Mouse (Mus musculus) liver, embryonic 12.5 days (tissue): Measurements from ENCODE around the gene Ctbp1. TPM values are rescaled to one million over a fixed set of nuclear protein-coding genes. Genes with fewer than 3 reads are reported as not detected.
A peak's percentile ranks its signal among the peaks of the same experiment; 100 is the strongest.

ENCODE experiments used
- ATAC-seq: fragments of 200-750 bp; cut with Nextera tagmentation; 2 replicates; pipeline ENCODE4 v1.8.0; 2017; ENCODE audit warnings: moderate number of reproducible peaks, mild to moderate bottlenecking, moderate library complexity
- H3K27ac ChIP-seq: fragments of 300-500 bp; sonication (generic); 2 replicates; pipeline ENCODE4 v1.5.1; 2016; ENCODE audit warnings: mild to moderate bottlenecking
- H3K27me3 ChIP-seq: fragments of 300-500 bp; sonication (generic); replicated peaks from 2 replicates; pipeline ENCODE4 v1.6.1; 2016; ENCODE audit warnings: mild to moderate bottlenecking, moderate library complexity
- H3K36me3 ChIP-seq: fragments of 300-500 bp; sonication (generic); 2 replicates; pipeline ENCODE4 v1.6.1; 2016; ENCODE audit warnings: mild to moderate bottlenecking, moderate library complexity
- H3K4me1 ChIP-seq: fragments of 300-500 bp; sonication (generic); 2 replicates; pipeline ENCODE4 v1.6.1; 2016
- H3K4me2 ChIP-seq: fragments of 300-500 bp; sonication (generic); 2 replicates; pipeline ENCODE4 v1.6.1; 2016; ENCODE audit warnings: mild to moderate bottlenecking, moderate library complexity
- H3K4me3 ChIP-seq: fragments of 300-500 bp; sonication (generic); 2 replicates; pipeline ENCODE4 v1.5.1; 2016; ENCODE audit warnings: mild to moderate bottlenecking, moderate library complexity
- H3K9ac ChIP-seq: fragments of 300-500 bp; sonication (generic); 2 replicates; pipeline ENCODE4 v1.6.1; 2016; ENCODE audit warnings: mild to moderate bottlenecking, moderate library complexity
- H3K9me3 ChIP-seq: fragments of 300-500 bp; sonication (generic); replicated peaks from 2 replicates; pipeline ENCODE4 v1.6.1; 2016; ENCODE audit warnings: mild to moderate bottlenecking, moderate library complexity
- WGBS: fragments of 180-500 bp; shearing (Covaris S2); methylation state at CpG from one replicate; pipeline ENCODE4 v1.1.7; 2016; ENCODE audit not compliant: insufficient replicate concordance; 5-methylcytosine and 5-hydroxymethylcytosine counted together
- polyA plus RNA-seq: library from polyadenylated mRNA; unstranded; fragments of >200 nt; fragmentation: Nextera tagmentation; extraction: Ambion mirVana; gene quantifications from 2 replicates; pipeline ENCODE4 v1.2.1, GENCODE M21; 2016

Ctbp1 gene
- polyA plus RNA-seq = 279 and 296 TPM in 2 replicates

GRCm38 (mm10) chr5:33274953-33275454 is at the start of gene Ctbp1:
TSS of gene Ctbp1 (minus strand) at chr5:33274994.
- Histone ChIP-seq H3K9ac (peak within 1 kb of the TSS; percentile 91), H3K4me3 (peak within 1 kb of the TSS; percentile 78), H3K36me3 (peaks cover 33% of the 10 kb centered on the region), H3K4me2 (peak within 1 kb of the TSS; percentile 86), H3K27me3 (no peaks in the 10 kb centered on the region), H3K27ac (peak within 1 kb of the TSS; percentile 97), H3K4me1 (peaks cover 63% of the 10 kb centered on the region), H3K9me3 (no peaks in the 10 kb centered on the region)
- under 1% methylated on average over 54 of the region's 57 CpGs for WGBS
- peak; percentile 79 for ATAC-seq

- Histone ChIP-seq H3K9ac (no peak overlapping the region), H3K4me1 (no peaks in the 10 kb centered on the region), H3K4me3 (no peak overlapping the region), H3K9me3 (no peaks in the 10 kb centered on the region), H3K27ac (no peak overlapping the region), H3K27me3 (peaks cover 11% of the 10 kb centered on the region), H3K4me2 (no peak overlapping the region), H3K36me3 (no peaks in the 10 kb centered on the region)
- WGBS = 47% methylated on average over 2 of the region's 2 CpGs
- ATAC-seq = no peak
These were observed 49.7 kb upstream of the Ctbp1 start for GRCm38 (mm10) chr5:33324491-33324890.

GRCm38 (mm10) chr5:33312192-33312591 is 37.4 kb upstream of the Ctbp1 start:
- Histone ChIP-seq H3K9ac (no peak overlapping the region), H3K4me3 (no peak overlapping the region), H3K4me1 (peaks cover 13% of the 10 kb centered on the region; the same call in 1 of the 2 replicates), H3K27ac (no peak overlapping the region), H3K4me2 (no peak overlapping the region), H3K27me3 (no peaks in the 10 kb centered on the region), H3K9me3 (no peaks in the 10 kb centered on the region), H3K36me3 (no peaks in the 10 kb centered on the region)
- no peak for ATAC-seq
- 65% methylated on average over 7 of the region's 7 CpGs for WGBS

GRCm38 (mm10) chr5:33310704-33311462 is 36.1 kb upstream of the Ctbp1 start:
- Histone ChIP-seq H3K4me1 (peaks cover 13% of the 10 kb centered on the region; the same call in 1 of the 2 replicates), H3K4me2 (no peak overlapping the region), H3K27me3 (no peaks in the 10 kb centered on the region), H3K4me3 (no peak overlapping the region), H3K27ac (no peak overlapping the region), H3K36me3 (no peaks in the 10 kb centered on the region), H3K9me3 (no peaks in the 10 kb centered on the region), H3K9ac (no peak overlapping the region)
- WGBS = 42% methylated on average over 3 of the region's 3 CpGs
- peak; percentile 84 for ATAC-seq

- no peak overlapping the region for H3K9ac ChIP-seq
- no peak overlapping the region for H3K27ac ChIP-seq
- 0 out of 2 replicates have a peak, but pooled peaks cover 5% of the 10 kb centered on the region for H3K27me3 ChIP-seq
- no peaks in the 10 kb centered on the region for H3K36me3 ChIP-seq
- H3K4me2 ChIP-seq = no peak overlapping the region
- no peaks in the 10 kb centered on the region for H3K4me1 ChIP-seq
- no peak for ATAC-seq
- H3K9me3 ChIP-seq = no peaks in the 10 kb centered on the region
- 67% methylated on average over 2 of the region's 2 CpGs for WGBS
- no peak overlapping the region for H3K4me3 ChIP-seq
These were observed 27.0 kb upstream of the Ctbp1 start for GRCm38 (mm10) chr5:33301801-33302200.

- no peak overlapping the region for H3K27ac ChIP-seq
- no peaks in the 10 kb centered on the region for H3K9me3 ChIP-seq
- no peaks in the 10 kb centered on the region for H3K4me1 ChIP-seq
- no peak for ATAC-seq
- H3K4me2 ChIP-seq = no peak overlapping the region
- H3K27me3 ChIP-seq = 0 out of 2 replicates have a peak, but pooled peaks cover 12% of the 10 kb centered on the region
- H3K4me3 ChIP-seq = no peak overlapping the region
- H3K9ac ChIP-seq = no peak overlapping the region
- WGBS = 59% methylated on average over 6 of the region's 6 CpGs
- H3K36me3 ChIP-seq = no peaks in the 10 kb centered on the region
These were observed 22.4 kb upstream of the Ctbp1 start for GRCm38 (mm10) chr5:33297164-33297563.

- no peak overlapping the region for H3K27ac ChIP-seq
- ATAC-seq = no peak
- H3K4me2 ChIP-seq = no peak overlapping the region
- 55% methylated on average over 16 of the region's 16 CpGs for WGBS
- no peak overlapping the region for H3K9ac ChIP-seq
- no peaks in the 10 kb centered on the region for H3K9me3 ChIP-seq
- H3K36me3 ChIP-seq = no peaks in the 10 kb centered on the region
- H3K27me3 ChIP-seq = peaks cover 18% of the 10 kb centered on the region
- no peaks in the 10 kb centered on the region for H3K4me1 ChIP-seq
- H3K4me3 ChIP-seq = no peak overlapping the region
These were observed 19.1 kb upstream of the Ctbp1 start for GRCm38 (mm10) chr5:33293796-33294430.

GRCm38 (mm10) chr5:33283951-33284350 is 9.2 kb upstream of the Ctbp1 start:
- no peaks in the 10 kb centered on the region for H3K36me3 ChIP-seq
- H3K9ac ChIP-seq = no peak overlapping the region
- WGBS = 68% methylated on average over 7 of the region's 7 CpGs
- H3K27ac ChIP-seq = no peak overlapping the region
- no peak overlapping the region for H3K4me2 ChIP-seq
- H3K9me3 ChIP-seq = no peaks in the 10 kb centered on the region
- H3K4me1 ChIP-seq = no peaks in the 10 kb centered on the region
- no peak overlapping the region for H3K4me3 ChIP-seq
- peaks cover 8% of the 10 kb centered on the region; the same call in 1 of the 2 replicates for H3K27me3 ChIP-seq
- no peak for ATAC-seq

- peaks cover 18% of the 10 kb centered on the region for H3K4me1 ChIP-seq
- H3K4me3 ChIP-seq = no peak overlapping the region
- 75% methylated on average over 1 of the region's 1 CpGs for WGBS
- H3K36me3 ChIP-seq = no peaks in the 10 kb centered on the region
- no peak overlapping the region for H3K4me2 ChIP-seq
- ATAC-seq = no peak
- H3K9me3 ChIP-seq = no peaks in the 10 kb centered on the region
- peaks cover 8% of the 10 kb centered on the region; the same call in 1 of the 2 replicates for H3K27me3 ChIP-seq
- no peak overlapping the region for H3K9ac ChIP-seq
- no peak overlapping the region for H3K27ac ChIP-seq
These were observed 6.6 kb upstream of the Ctbp1 start for GRCm38 (mm10) chr5:33281428-33281827.

GRCm38 (mm10) chr5:33278950-33279349 is 4.2 kb upstream of the Ctbp1 start:
- ATAC-seq = no peak
- H3K4me3 ChIP-seq = no peak overlapping the region
- H3K9me3 ChIP-seq = no peaks in the 10 kb centered on the region
- H3K27ac ChIP-seq = no peak overlapping the region
- 51% methylated on average over 5 of the region's 5 CpGs for WGBS
- no peak overlapping the region for H3K4me2 ChIP-seq
- H3K4me1 ChIP-seq = peaks cover 24% of the 10 kb centered on the region
- H3K27me3 ChIP-seq = peaks cover 8% of the 10 kb centered on the region; the same call in 1 of the 2 replicates
- no peak overlapping the region for H3K9ac ChIP-seq
- H3K36me3 ChIP-seq = no peaks in the 10 kb centered on the region

GRCm38 (mm10) chr5:33277286-33277685 is 2.5 kb upstream of the Ctbp1 start:
- ATAC-seq = no peak
- Histone ChIP-seq H3K4me2 (no peak overlapping the region), H3K4me3 (no peak overlapping the region), H3K27ac (no peak overlapping the region), H3K4me1 (peaks cover 40% of the 10 kb centered on the region), H3K9ac (no peak overlapping the region), H3K9me3 (no peaks in the 10 kb centered on the region), H3K27me3 (0 out of 2 replicates have a peak, but pooled peaks cover 8% of the 10 kb centered on the region), H3K36me3 (peaks cover 12% of the 10 kb centered on the region)
- 49% methylated on average over 2 of the region's 2 CpGs for WGBS

- peaks cover 55% of the 10 kb centered on the region for H3K4me1 ChIP-seq
- H3K27me3 ChIP-seq = no peaks in the 10 kb centered on the region
- no peaks in the 10 kb centered on the region for H3K9me3 ChIP-seq
- 55% methylated on average over 1 of the region's 1 CpGs for WGBS
- peaks cover 28% of the 10 kb centered on the region for H3K36me3 ChIP-seq
- peak overlapping the region; percentile 86 for H3K4me2 ChIP-seq
- H3K9ac ChIP-seq = peak overlapping the region; percentile 91
- H3K27ac ChIP-seq = peak overlapping the region; percentile 50; the same call in 1 of the 2 replicates
- H3K4me3 ChIP-seq = peak overlapping the region; percentile 78
- ATAC-seq = no peak
These were observed 960 bp upstream of the Ctbp1 start for GRCm38 (mm10) chr5:33275754-33276153.
